Mouse (Mus musculus) lung, embryonic 14.5 days (tissue): ENCODE measurements around the gene Incenp. TPM values are rescaled to one million over a fixed set of nuclear protein-coding genes. Genes with fewer than 3 reads are reported as not detected.

ENCODE experiments used
- ATAC-seq: fragments of 200-750 bp; cut with Nextera tagmentation; 2 replicates; pipeline ENCODE4 v1.8.0; 2017; ENCODE audit warnings: mild to moderate bottlenecking, moderate TSS enrichment, moderate library complexity; ENCODE audit not compliant: insufficient read depth
- DNase-seq: peaks from one replicate; pipeline ENCODE4 v3.0.0-alpha.2; 2015
- H3K27ac ChIP-seq: fragments of 300-500 bp; sonication (generic); 2 replicates; pipeline ENCODE4 v1.5.1; 2014; ENCODE audit warnings: low read depth, mild to moderate bottlenecking, moderate library complexity
- H3K27me3 ChIP-seq: fragments of 300-500 bp; sonication (generic); 2 replicates; pipeline ENCODE4 v1.6.1; 2014; ENCODE audit warnings: low read length, control low read depth; ENCODE audit not compliant: insufficient read depth
- H3K36me3 ChIP-seq: fragments of 300-500 bp; sonication (generic); 2 replicates; pipeline ENCODE4 v1.6.1; 2014; ENCODE audit warnings: control low read depth; ENCODE audit not compliant: insufficient read depth
- H3K4me1 ChIP-seq: fragments of 300-500 bp; sonication (generic); 2 replicates; pipeline ENCODE4 v1.6.1; 2014; ENCODE audit warnings: antibody characterized with exemption, control low read depth; ENCODE audit not compliant: insufficient read depth
- H3K4me2 ChIP-seq: fragments of 300-500 bp; sonication (generic); 2 replicates; pipeline ENCODE4 v1.6.1; 2014; ENCODE audit warnings: mild to moderate bottlenecking
- H3K4me3 ChIP-seq: fragments of 300-500 bp; sonication (generic); 2 replicates; pipeline ENCODE4 v1.5.1; 2014; ENCODE audit warnings: low read depth, low read length
- H3K9ac ChIP-seq: fragments of 300-500 bp; sonication (generic); 2 replicates; pipeline ENCODE4 v1.6.1; 2014
- H3K9me3 ChIP-seq: fragments of 300-500 bp; sonication (generic); 2 replicates; pipeline ENCODE4 v1.6.1; 2016; ENCODE audit warnings: low read depth, low read length, control low read depth
- CTCF ChIP-seq: IDR thresholded peaks from 2 replicates; pipeline ENCODE4 v1.5.1; 2016; ENCODE audit warnings: antibody characterized with exemption, low read depth
- WGBS: fragments of 180-500 bp; shearing (Covaris S2); extraction: QIAGEN DNeasy Blood & Tissue Kit; methylation state at CpG from one replicate; pipeline ENCODE4 v1.1.7; 2014; 5-methylcytosine and 5-hydroxymethylcytosine counted together
- polyA plus RNA-seq: library from polyadenylated mRNA; unstranded; fragments of >200 nt; fragmentation: Nextera tagmentation; extraction: Ambion mirVana; gene quantifications from 2 replicates; pipeline ENCODE4 v1.2.1, GENCODE M21; 2014

Incenp gene
- 120 and 137 TPM in 2 replicates for polyA plus RNA-seq

DNA sequence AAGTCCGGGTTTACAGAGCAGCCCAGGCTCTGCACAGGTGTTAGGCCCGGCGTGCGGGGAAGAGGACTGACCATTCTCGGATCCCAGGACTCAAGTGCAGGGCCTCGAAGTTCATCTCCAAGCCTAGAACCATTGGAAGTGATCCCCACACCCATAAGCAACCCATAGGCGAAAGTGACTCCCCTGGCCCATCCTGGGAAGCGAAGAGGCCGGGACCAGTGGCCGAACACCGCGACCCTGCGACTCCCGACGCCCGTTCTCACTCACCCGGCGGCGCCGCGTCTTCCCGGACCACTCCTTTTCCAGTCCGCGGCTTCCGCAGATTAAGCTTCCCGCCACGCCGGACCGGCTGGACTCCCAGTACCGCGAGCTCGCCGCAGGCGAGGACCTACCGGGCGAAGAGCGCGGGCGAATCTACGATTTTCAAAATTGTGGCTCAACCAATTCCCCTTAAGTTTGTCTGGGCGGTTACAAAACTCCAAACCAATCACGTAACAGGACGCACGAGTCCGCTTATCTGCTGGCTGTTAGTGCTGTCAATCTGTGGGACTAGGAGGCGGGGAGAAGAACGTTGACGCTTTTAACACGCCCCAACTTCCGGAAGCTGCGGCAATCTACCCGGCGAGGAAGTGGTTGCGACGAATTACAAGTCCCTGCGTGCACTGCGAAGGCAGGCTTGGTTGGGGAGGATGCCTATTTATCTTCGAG, at the start of gene Incenp:
Gene Incenp, minus strand, starts transcription at position 480 of the 708 bp plus-strand sequence.
- Histone ChIP-seq H3K9ac (peak within 1 kb of the TSS; percentile 93), H3K27me3 (no peaks in the 10 kb centered on the region), H3K27ac (peak within 1 kb of the TSS; percentile 90), H3K4me2 (peak within 1 kb of the TSS; percentile 71), H3K36me3 (peaks cover 27% of the 10 kb centered on the region), H3K9me3 (no peaks in the 10 kb centered on the region), H3K4me3 (peak within 1 kb of the TSS; percentile 96), H3K4me1 (peaks cover 17% of the 10 kb centered on the region)
- WGBS = under 1% methylated on average over 58 of the region's 58 CpGs
- TF ChIP-seq CTCF = 0 out of 2 replicates have a peak, but pooled peaks have one; percentile 7
- DNase-seq (peak; percentile 98), ATAC-seq (peak; percentile 98)

DNA sequence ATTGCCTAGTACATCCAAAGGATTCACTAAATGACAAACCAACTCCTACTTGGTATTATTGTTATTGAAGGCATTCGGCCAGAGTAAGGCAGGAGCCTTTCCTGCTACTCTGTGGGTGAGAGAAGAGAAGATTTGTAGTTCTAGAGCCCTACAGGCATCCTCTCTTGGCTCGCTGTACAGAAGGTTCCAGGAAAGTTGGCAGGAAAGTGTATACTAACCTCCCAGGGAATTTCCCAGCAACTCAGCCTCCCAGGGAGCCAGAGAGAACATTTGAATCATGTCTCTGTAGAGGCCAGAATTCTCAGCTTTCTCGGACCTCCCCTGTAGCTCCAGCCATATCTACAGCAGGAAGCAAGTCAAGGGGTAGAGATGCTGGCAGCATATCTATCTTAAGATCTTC, 47.6 kb upstream of the Incenp start:
- Histone ChIP-seq H3K36me3 (no peaks in the 10 kb centered on the region), H3K27ac (no peak overlapping the region), H3K4me2 (no peak overlapping the region), H3K9me3 (no peaks in the 10 kb centered on the region), H3K27me3 (no peaks in the 10 kb centered on the region), H3K4me1 (peaks cover 5% of the 10 kb centered on the region), H3K4me3 (no peak overlapping the region), H3K9ac (no peak overlapping the region)
- TF ChIP-seq CTCF = no peak
- ATAC-seq = no peak
- DNase-seq = peak; percentile 46
- 59% methylated on average over 3 of the region's 3 CpGs for WGBS

DNA sequence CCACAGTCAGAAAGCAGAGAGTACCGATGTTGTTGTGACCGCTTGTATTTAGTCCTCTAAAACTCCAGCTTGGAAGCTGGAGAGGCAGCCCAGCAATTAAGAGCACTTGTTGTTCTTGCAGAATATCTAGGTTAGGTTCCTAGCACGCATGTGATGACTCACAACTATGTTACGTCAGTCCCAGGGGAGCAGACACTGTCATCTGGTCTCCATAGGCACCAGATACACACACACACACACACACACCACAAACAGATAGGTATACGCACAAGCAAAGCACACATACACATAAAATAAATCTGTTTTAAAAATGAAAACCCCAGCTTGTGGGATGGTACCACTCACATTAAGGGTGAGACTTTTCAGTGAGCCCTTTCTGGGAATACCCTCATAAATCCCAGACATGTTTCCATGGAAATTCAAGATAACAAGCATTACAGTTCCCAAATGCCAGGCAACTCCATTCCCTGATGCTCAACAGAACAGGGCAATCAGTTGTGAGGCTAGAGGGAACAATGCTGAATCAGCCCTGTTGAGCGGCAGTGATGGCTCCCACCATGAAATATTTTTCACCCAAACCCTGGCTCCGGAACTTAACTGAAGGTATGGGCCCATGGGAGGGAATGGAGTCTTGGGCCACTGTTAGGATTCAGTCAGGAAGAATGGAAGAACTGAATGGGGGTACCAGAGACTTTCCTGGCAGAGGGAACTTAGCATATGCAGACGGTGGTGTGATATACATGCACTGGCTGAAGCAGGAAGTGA, 46.6 kb upstream of the Incenp start:
- ATAC-seq (no peak), DNase-seq (no peak)
- TF ChIP-seq CTCF = no peak
- WGBS = 86% methylated on average over 8 of the region's 8 CpGs
- Histone ChIP-seq H3K27ac (no peak overlapping the region), H3K27me3 (no peaks in the 10 kb centered on the region), H3K9me3 (no peaks in the 10 kb centered on the region), H3K9ac (no peak overlapping the region), H3K4me3 (no peak overlapping the region), H3K4me1 (peaks cover 5% of the 10 kb centered on the region), H3K36me3 (no peaks in the 10 kb centered on the region), H3K4me2 (no peak overlapping the region)

DNA sequence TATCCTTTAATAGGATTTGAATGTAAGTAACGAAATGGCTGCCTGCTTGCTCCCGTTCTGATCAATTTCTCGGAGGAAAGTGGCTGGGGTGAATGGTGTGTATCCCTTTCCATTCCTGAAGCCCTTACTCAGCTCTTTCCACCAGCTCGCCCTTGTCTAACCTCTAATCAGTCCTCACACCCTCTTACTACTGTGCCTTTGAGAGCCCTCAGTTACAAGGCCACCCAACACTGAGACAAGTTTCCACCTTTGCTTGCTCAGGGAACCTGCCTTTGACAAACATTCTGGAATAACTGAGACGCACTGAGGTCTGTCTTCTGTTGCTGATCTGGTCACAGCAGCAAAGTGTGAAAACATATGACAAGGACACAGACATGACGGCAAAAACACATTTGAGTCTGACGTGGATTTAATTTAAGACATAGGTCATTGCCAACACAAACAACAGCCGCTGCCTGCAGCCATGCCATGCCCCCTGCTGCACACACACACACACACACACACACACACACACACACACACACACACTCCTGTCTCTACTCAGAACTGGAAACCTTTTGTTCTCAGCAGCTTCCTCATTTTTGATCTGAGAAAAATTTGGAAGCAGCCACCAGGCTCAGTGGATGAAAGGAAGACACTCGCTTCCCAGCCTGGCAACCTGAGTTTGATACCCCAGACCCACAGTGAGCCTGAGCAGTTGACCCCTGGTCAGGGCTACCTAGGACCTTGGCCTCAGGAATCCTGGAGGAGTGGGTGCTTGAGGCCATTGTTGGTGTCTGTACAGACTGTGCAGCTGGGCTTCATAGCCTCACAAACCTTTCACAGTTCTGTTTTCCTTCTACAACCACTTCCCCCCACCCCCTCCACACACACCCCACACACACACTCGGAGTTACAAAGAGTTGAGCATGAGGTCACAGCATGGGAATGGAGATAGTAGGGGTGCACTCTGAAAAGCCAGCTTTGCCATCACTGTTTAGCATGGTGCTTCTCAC, 43.5 kb upstream of the Incenp start:
- Histone ChIP-seq H3K9ac (no peak overlapping the region), H3K36me3 (no peaks in the 10 kb centered on the region), H3K27ac (peak overlapping the region; percentile 66; the same call in 1 of the 2 replicates), H3K4me3 (no peak overlapping the region), H3K4me2 (no peak overlapping the region), H3K4me1 (peaks cover 5% of the 10 kb centered on the region), H3K9me3 (no peaks in the 10 kb centered on the region), H3K27me3 (no peaks in the 10 kb centered on the region)
- ATAC-seq (peak; percentile 62; the same call in 1 of the 2 replicates), DNase-seq (no peak)
- no peak for TF ChIP-seq CTCF
- 35% methylated on average over 10 of the region's 10 CpGs for WGBS

DNA sequence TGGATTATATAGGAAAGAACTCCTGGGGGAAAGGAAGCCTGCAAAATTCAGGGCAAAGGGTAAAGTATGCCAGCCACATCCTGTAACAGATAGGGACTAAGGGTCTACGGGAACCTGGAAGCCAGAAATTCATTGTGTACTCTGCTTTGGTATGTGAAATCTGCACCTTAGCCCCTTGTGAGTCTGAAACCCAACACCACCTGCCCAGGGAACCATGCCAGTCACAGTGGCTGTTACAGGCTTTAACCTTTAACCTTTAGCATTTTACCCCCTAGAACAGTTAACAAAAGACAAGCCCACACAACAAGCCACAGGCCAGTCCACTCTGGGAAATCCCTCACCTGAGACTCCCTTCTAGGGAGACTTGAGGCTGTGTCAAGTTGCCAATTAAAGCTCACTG, 42.5 kb upstream of the Incenp start:
- Histone ChIP-seq H3K4me3 (no peak overlapping the region), H3K4me2 (no peak overlapping the region), H3K27ac (peak overlapping the region; percentile 66; the same call in 1 of the 2 replicates), H3K9me3 (no peaks in the 10 kb centered on the region), H3K27me3 (no peaks in the 10 kb centered on the region), H3K9ac (no peak overlapping the region), H3K4me1 (peaks cover 8% of the 10 kb centered on the region), H3K36me3 (no peaks in the 10 kb centered on the region)
- ATAC-seq (no peak), DNase-seq (no peak)
- WGBS = 30% methylated on average over 1 of the region's 1 CpGs
- no peak for TF ChIP-seq CTCF

DNA sequence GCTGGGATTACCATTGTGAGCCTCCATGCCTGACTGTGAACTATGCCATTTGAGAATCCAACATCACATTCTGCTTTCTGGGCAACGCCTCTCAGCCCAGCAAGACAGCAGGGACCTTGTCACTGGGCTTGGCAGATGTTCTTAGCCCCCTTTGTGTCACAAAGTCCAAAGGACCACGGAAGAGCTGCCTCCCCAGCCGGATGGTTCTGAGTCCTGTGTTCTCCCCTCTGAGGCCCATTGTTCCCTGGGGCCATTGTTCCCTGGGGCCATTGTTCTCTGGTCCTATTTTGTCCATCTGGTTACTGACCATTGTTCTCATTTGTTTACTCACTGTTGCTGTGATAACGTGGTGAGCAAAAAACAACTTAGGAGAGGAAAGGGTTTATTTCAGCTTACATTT, 41.6 kb upstream of the Incenp start:
- TF ChIP-seq CTCF = no peak
- no peak for ATAC-seq
- Histone ChIP-seq H3K27me3 (no peaks in the 10 kb centered on the region), H3K4me2 (no peak overlapping the region), H3K4me1 (peaks cover 8% of the 10 kb centered on the region), H3K36me3 (no peaks in the 10 kb centered on the region), H3K9me3 (no peaks in the 10 kb centered on the region), H3K4me3 (no peak overlapping the region), H3K9ac (no peak overlapping the region), H3K27ac (no peak overlapping the region)
- DNase-seq = no peak
- WGBS = 51% methylated on average over 4 of the region's 4 CpGs
